ENCODE assay signal across 12 mouse cellular contexts in genomic region chr9:46098360-46098985, GRCm38 (mm10).
A peak's percentile ranks its signal among the peaks of the same experiment; 100 is the strongest.
DNase-seq lines count a peak whose midpoint lies in the region; ATAC-seq lines count a peak whose summit lies in the region.
"Had no signal": no experiment of that assay in that cellular context is flagged by ENCODE, and none has a peak within 500 bp of the region (broad histone marks: within the 10 kb centered on the region; RNA-seq: fewer than 3 reads in every experiment).

No protein-coding gene starts in this region.

- ATAC-seq in megakaryocyte progenitor cell, adult 5-6 weeks (replicated peaks; ENCODE audit: poor library complexity): peak; percentile 88
- ATAC-seq: forebrain, embryonic 16.5 days had no signal

- DNase-seq in kidney, adult 8-10 months: peak; percentile 55
- DNase-seq in kidney, postnatal 4 days: no peak
- DNase-seq in cerebellum, postnatal 14 days: peak; percentile 63 to 67
- peak; percentile 67 to 77 for DNase-seq in kidney, postnatal 25 days
- DNase-seq in MN1 (ENCODE audit: low spot score): no peak
- DNase-seq in Muller cell, postnatal 12 days (ENCODE audit: inconsistent ontology term): no peak
- no peak for DNase-seq in right cerebral cortex, adult 2 months (ENCODE audit: low spot score in 2 of 2)
- DNase-seq: adrenal gland, postnatal 14 days; lung, postnatal 14 days; thymus, postnatal 4 days had no signal

Comparison
In these comparisons a context has a peak if more than half of its experiments do, and no peak if none do; other contexts are left out.
1. DNase-seq: peak in kidney, adult 8-10 months (2 of 2), cerebellum, postnatal 14 days (2 of 2) and kidney, postnatal 25 days (2 of 2); none in kidney, postnatal 4 days (0 of 2), MN1 (single experiment), Muller cell, postnatal 12 days (single experiment) and right cerebral cortex, adult 2 months (0 of 2).